Mouse (Mus musculus): Measurements from ENCODE around the gene Aqp6. TPM values are rescaled to one million over a fixed set of nuclear protein-coding genes. Genes with fewer than 3 reads are reported as not detected.

The Aqp6 gene
- polyA plus RNA-seq (2014; fragmentation: Illumina TruSeq; extraction: RNeasy Lipid Tissue Mini Kit (QIAGEN cat#74804); ENCODE audit: low read depth, low replicate concordance) = not detected

GRCm38 (mm10) chr15:99600986-99601822 lies at the start of gene Aqp6:
Gene Aqp6, plus strand, starts transcription at chr15:99601400.

GRCm38 (mm10) chr15:99578802-99579485 lies 22.3 kb upstream of the Aqp6 start, which contains the start of gene Aqp2:
Gene Aqp2, plus strand, starts transcription at chr15:99579055.

GRCm38 (mm10) chr15:99590429-99591084 lies 10.6 kb upstream of the Aqp6 start, which contains the start of gene Aqp5:
Gene Aqp5, plus strand, starts transcription at chr15:99590782.

GRCm38 (mm10) chr15:99651163-99651872 lies 50.1 kb downstream of the Aqp6 start, which contains the start of gene Racgap1:
Gene Racgap1, minus strand, starts transcription at chr15:99651656.

Other genes starting within 250 kb of the Aqp6 start
- 3.6 TPM for gene Fmnl3, start 230.9 kb upstream of the Aqp6 start, polyA plus RNA-seq (2014; fragmentation: Illumina TruSeq; extraction: RNeasy Lipid Tissue Mini Kit (QIAGEN cat#74804); ENCODE audit: low read depth, low replicate concordance)
- gene Tmbim6, start 208.5 kb upstream of the Aqp6 start, polyA plus RNA-seq (2014; fragmentation: Illumina TruSeq; extraction: RNeasy Lipid Tissue Mini Kit (QIAGEN cat#74804); ENCODE audit: low read depth, low replicate concordance) = 101 TPM
- gene Nckap5l, start 143.7 kb upstream of the Aqp6 start, polyA plus RNA-seq (2014; fragmentation: Illumina TruSeq; extraction: RNeasy Lipid Tissue Mini Kit (QIAGEN cat#74804); ENCODE audit: low read depth, low replicate concordance) = not detected
- 1.3 TPM for gene Bcdin3d, start 126.7 kb upstream of the Aqp6 start, polyA plus RNA-seq (2014; fragmentation: Illumina TruSeq; extraction: RNeasy Lipid Tissue Mini Kit (QIAGEN cat#74804); ENCODE audit: low read depth, low replicate concordance)
- gene Faim2, start 73.2 kb upstream of the Aqp6 start, polyA plus RNA-seq (2014; fragmentation: Illumina TruSeq; extraction: RNeasy Lipid Tissue Mini Kit (QIAGEN cat#74804); ENCODE audit: low read depth, low replicate concordance) = not detected
- 0.14 TPM for gene Aqp2, start 22.3 kb upstream of the Aqp6 start, polyA plus RNA-seq (2014; fragmentation: Illumina TruSeq; extraction: RNeasy Lipid Tissue Mini Kit (QIAGEN cat#74804); ENCODE audit: low read depth, low replicate concordance)
- gene Aqp5, start 10.6 kb upstream of the Aqp6 start, polyA plus RNA-seq (2014; fragmentation: Illumina TruSeq; extraction: RNeasy Lipid Tissue Mini Kit (QIAGEN cat#74804); ENCODE audit: low read depth, low replicate concordance) = not detected
- gene Racgap1, start 50.3 kb downstream of the Aqp6 start, polyA plus RNA-seq (2014; fragmentation: Illumina TruSeq; extraction: RNeasy Lipid Tissue Mini Kit (QIAGEN cat#74804); ENCODE audit: low read depth, low replicate concordance) = 39.4 TPM
- not detected for gene Asic1, start 69.0 kb downstream of the Aqp6 start, polyA plus RNA-seq (2014; fragmentation: Illumina TruSeq; extraction: RNeasy Lipid Tissue Mini Kit (QIAGEN cat#74804); ENCODE audit: low read depth, low replicate concordance)
- 9.5 TPM for gene Smarcd1, start 100.7 kb downstream of the Aqp6 start, polyA plus RNA-seq (2014; fragmentation: Illumina TruSeq; extraction: RNeasy Lipid Tissue Mini Kit (QIAGEN cat#74804); ENCODE audit: low read depth, low replicate concordance)
- gene Gm17349, start 104.1 kb downstream of the Aqp6 start, polyA plus RNA-seq (2014; fragmentation: Illumina TruSeq; extraction: RNeasy Lipid Tissue Mini Kit (QIAGEN cat#74804); ENCODE audit: low read depth, low replicate concordance) = not detected
- gene Gpd1, start 116.1 kb downstream of the Aqp6 start, polyA plus RNA-seq (2014; fragmentation: Illumina TruSeq; extraction: RNeasy Lipid Tissue Mini Kit (QIAGEN cat#74804); ENCODE audit: low read depth, low replicate concordance) = 1.4 TPM
- 5.3 TPM for gene Cox14, start 124.2 kb downstream of the Aqp6 start, polyA plus RNA-seq (2014; fragmentation: Illumina TruSeq; extraction: RNeasy Lipid Tissue Mini Kit (QIAGEN cat#74804); ENCODE audit: low read depth, low replicate concordance)
- gene Cers5, start 171.5 kb downstream of the Aqp6 start, polyA plus RNA-seq (2014; fragmentation: Illumina TruSeq; extraction: RNeasy Lipid Tissue Mini Kit (QIAGEN cat#74804); ENCODE audit: low read depth, low replicate concordance) = 25.6 TPM